ENCODE assay signal across 27 mouse cellular contexts in genomic region chr4:153164810-153165209, GRCm38 (mm10).
DNase-seq lines count a peak whose midpoint lies in the region; ATAC-seq and TF ChIP-seq lines count a peak whose summit lies in the region.
"Had no signal": no experiment of that assay in that cellular context is flagged by ENCODE, and none has a peak within 500 bp of the region (broad histone marks: within the 10 kb centered on the region; RNA-seq: fewer than 3 reads in every experiment).

No protein-coding gene starts in this region.

- no peak overlapping the region for H3K27ac ChIP-seq in hindbrain, postnatal 0 days
- no peak overlapping the region for H3K27ac ChIP-seq in hindbrain, embryonic 12.5 days
- H3K27ac ChIP-seq in liver, embryonic 14.5 days = no peak overlapping the region
- no peak overlapping the region for H3K27ac ChIP-seq in liver, embryonic 12.5 days
- H3K27ac ChIP-seq: embryonic facial prominence, embryonic 10.5 days; embryonic facial prominence, embryonic 13.5 days; forebrain, embryonic 12.5 days; forebrain, embryonic 15.5 days; heart, adult 2 months; heart, embryonic 10.5 days; hindbrain, embryonic 13.5 days had no signal

- no peak for DNase-seq in hindbrain, postnatal 0 days (ENCODE audit: low spot score)
- no peak for DNase-seq in liver, embryonic 14.5 days (ENCODE audit: low read depth in 3 of 3, low spot score in 3 of 3)
- peak; percentile 64 for DNase-seq in R1 (ENCODE audit: low read depth, low spot score)
- no peak for DNase-seq in ovary, postnatal 36 days (ENCODE audit: low spot score)
- DNase-seq in lung, adult 18-20 months = no peak
- DNase-seq: adrenal gland, adult 2 months; adrenal gland, postnatal 14 days; cerebellum, adult 11 months; cerebellum, adult 2 months; cerebellum, postnatal 10 days; cerebellum, postnatal 36 days; embryo, embryonic 11 days; gastrocnemius, postnatal 10 days; gastrocnemius, postnatal 36 days; heart, adult 2 months had no signal

- no peaks in the 10 kb centered on the region; the same call in 1 of the 2 replicates for H3K9me3 ChIP-seq in hindbrain, postnatal 0 days (ENCODE audit: low read length)
- 0 out of 2 replicates have a peak, but pooled peaks cover 4% of the 10 kb centered on the region for H3K9me3 ChIP-seq in hindbrain, embryonic 12.5 days (replicated peaks)
- H3K9me3 ChIP-seq in liver, embryonic 14.5 days (ENCODE audit: control insufficient read depth, low read length) = no peaks in the 10 kb centered on the region; the same call in 1 of the 2 replicates
- H3K9me3 ChIP-seq in liver, embryonic 12.5 days (replicated peaks) = peaks cover 45% of the 10 kb centered on the region
- peaks cover 10% of the 10 kb centered on the region for H3K9me3 ChIP-seq in E14TG2a.4 (ENCODE audit: low read length)
- H3K9me3 ChIP-seq: embryonic facial prominence, embryonic 13.5 days; forebrain, embryonic 15.5 days; heart, embryonic 10.5 days; hindbrain, embryonic 13.5 days had no signal

- TF ChIP-seq CTCF in hindbrain, postnatal 0 days (IDR thresholded peaks at IDR 0.05; ENCODE audit: low read depth) = 0 out of 2 replicates have a peak, but pooled peaks have one; percentile 11
- peak; percentile 15; the same call in 1 of the 2 replicates for TF ChIP-seq CTCF in liver, embryonic 14.5 days (IDR thresholded peaks at IDR 0.05; ENCODE audit: low read depth)
- peak; percentile 31 for TF ChIP-seq CTCF in E14TG2a.4 (conservative IDR thresholded peaks at IDR 0.05; ENCODE audit: low read length)

- ATAC-seq in hindbrain, postnatal 0 days = no peak
- ATAC-seq in hindbrain, embryonic 12.5 days (ENCODE audit: low FRiP score) = no peak
- no peak for ATAC-seq in liver, embryonic 14.5 days (ENCODE audit: insufficient read depth)
- ATAC-seq in liver, embryonic 12.5 days = no peak
- ATAC-seq: forebrain, embryonic 15.5 days; hindbrain, embryonic 16.5 days; inflammation-experienced regulatory T-cells, adult 6 months had no signal

- TF ChIP-seq EP300 in liver, embryonic 14.5 days (IDR thresholded peaks at IDR 0.05; ENCODE audit: low read depth) = no peak

- H3K4me3 ChIP-seq in hindbrain, postnatal 0 days (ENCODE audit: low read length) = no peak overlapping the region
- no peak overlapping the region for H3K4me3 ChIP-seq in hindbrain, embryonic 12.5 days
- H3K4me3 ChIP-seq in liver, embryonic 14.5 days (ENCODE audit: insufficient read depth in 1 of 2, low read depth in 2 of 2, low read length in 2 of 2) = no peak overlapping the region
- H3K4me3 ChIP-seq in liver, embryonic 12.5 days = no peak overlapping the region
- no peak overlapping the region for H3K4me3 ChIP-seq in E14TG2a.4 (replicated peaks; ENCODE audit: low read length)
- H3K4me3 ChIP-seq: embryonic facial prominence, embryonic 10.5 days; embryonic facial prominence, embryonic 13.5 days; erythroblast, embryonic 14.5 days; forebrain, embryonic 12.5 days; forebrain, embryonic 15.5 days; heart, adult 2 months; heart, embryonic 10.5 days; hindbrain, embryonic 13.5 days had no signal

- no peaks in the 10 kb centered on the region for H3K36me3 ChIP-seq in hindbrain, postnatal 0 days (ENCODE audit: insufficient read depth, low read length)
- no peaks in the 10 kb centered on the region for H3K36me3 ChIP-seq in hindbrain, embryonic 12.5 days
- no peaks in the 10 kb centered on the region for H3K36me3 ChIP-seq in liver, embryonic 14.5 days (replicated peaks; ENCODE audit: control insufficient read depth, insufficient read depth, low read depth)
- H3K36me3 ChIP-seq in liver, embryonic 12.5 days = no peaks in the 10 kb centered on the region
- no peaks in the 10 kb centered on the region for H3K36me3 ChIP-seq in E14TG2a.4 (ENCODE audit: insufficient read depth, low read length)
- H3K36me3 ChIP-seq: embryonic facial prominence, embryonic 10.5 days; embryonic facial prominence, embryonic 13.5 days; forebrain, embryonic 12.5 days; forebrain, embryonic 15.5 days; heart, embryonic 10.5 days; hindbrain, embryonic 13.5 days had no signal

- 88% methylated on average over 10 of the region's 10 CpGs for WGBS in hindbrain, postnatal 0 days
- 85% methylated on average over 10 of the region's 10 CpGs for WGBS in hindbrain, embryonic 12.5 days
- 55% methylated on average over 10 of the region's 10 CpGs for WGBS in liver, embryonic 14.5 days (ENCODE audit: insufficient replicate concordance)
- whole genome bisulfite sequencing in liver, embryonic 12.5 days (ENCODE audit: insufficient replicate concordance) = 76% methylated on average over 10 of the region's 10 CpGs

- H3K4me1 ChIP-seq in hindbrain, postnatal 0 days (ENCODE audit: insufficient read depth, low read length) = no peaks in the 10 kb centered on the region
- no peaks in the 10 kb centered on the region for H3K4me1 ChIP-seq in hindbrain, embryonic 12.5 days
- H3K4me1 ChIP-seq in liver, embryonic 14.5 days (replicated peaks; ENCODE audit: control insufficient read depth in 2 of 2, insufficient read depth in 2 of 2, low read length in 1 of 2) = no peaks in the 10 kb centered on the region
- no peaks in the 10 kb centered on the region for H3K4me1 ChIP-seq in liver, embryonic 12.5 days
- H3K4me1 ChIP-seq in E14TG2a.4 (replicated peaks; ENCODE audit: low read depth, low read length) = no peaks in the 10 kb centered on the region
- H3K4me1 ChIP-seq: embryonic facial prominence, embryonic 13.5 days; forebrain, embryonic 12.5 days; forebrain, embryonic 15.5 days; heart, embryonic 10.5 days; hindbrain, embryonic 13.5 days had no signal

- H3K9ac ChIP-seq in hindbrain, postnatal 0 days (replicated peaks; ENCODE audit: low read length) = no peak overlapping the region
- no peak overlapping the region for H3K9ac ChIP-seq in hindbrain, embryonic 12.5 days
- no peak overlapping the region for H3K9ac ChIP-seq in liver, embryonic 14.5 days (replicated peaks)
- no peak overlapping the region for H3K9ac ChIP-seq in liver, embryonic 12.5 days
- H3K9ac ChIP-seq: embryonic facial prominence, embryonic 13.5 days; forebrain, embryonic 12.5 days; forebrain, embryonic 15.5 days; hindbrain, embryonic 13.5 days had no signal

- no peak overlapping the region for H3K4me2 ChIP-seq in hindbrain, postnatal 0 days (ENCODE audit: low read depth, low read length)
- H3K4me2 ChIP-seq in hindbrain, embryonic 12.5 days (replicated peaks) = no peak overlapping the region
- H3K4me2 ChIP-seq in liver, embryonic 14.5 days (ENCODE audit: low read depth) = no peak overlapping the region
- no peak overlapping the region for H3K4me2 ChIP-seq in liver, embryonic 12.5 days
- H3K4me2 ChIP-seq: embryonic facial prominence, embryonic 13.5 days; forebrain, embryonic 12.5 days; forebrain, embryonic 15.5 days; hindbrain, embryonic 13.5 days had no signal

- H3K27me3 ChIP-seq in hindbrain, postnatal 0 days (ENCODE audit: insufficient read depth, low read length) = no peaks in the 10 kb centered on the region
- no peaks in the 10 kb centered on the region for H3K27me3 ChIP-seq in hindbrain, embryonic 12.5 days
- H3K27me3 ChIP-seq in liver, embryonic 14.5 days (ENCODE audit: control insufficient read depth, insufficient read depth, low read length) = no peaks in the 10 kb centered on the region
- no peaks in the 10 kb centered on the region for H3K27me3 ChIP-seq in liver, embryonic 12.5 days (replicated peaks)
- 0 out of 2 replicates have a peak, but pooled peaks cover 3% of the 10 kb centered on the region for H3K27me3 ChIP-seq in E14TG2a.4 (ENCODE audit: insufficient read depth, low read length)
- H3K27me3 ChIP-seq: embryonic facial prominence, embryonic 13.5 days; forebrain, embryonic 12.5 days; forebrain, embryonic 15.5 days; hindbrain, embryonic 13.5 days had no signal
